Mouse (Mus musculus) brain, embryonic 14.5 days (tissue): Measurements from ENCODE around the gene Retreg1.

Experiments used
- CTCF ChIP-seq: fragments of 200-500 bp; IDR thresholded peaks from 2 replicates; pipeline ENCODE4 v1.5.1; 2012; ENCODE audit warnings: inconsistent platforms, mild to moderate bottlenecking, moderate library complexity, borderline replicate concordance; ENCODE audit not compliant: insufficient read depth, insufficient read length; ENCODE audit errors: extremely low read depth
- POLR2A ChIP-seq: fragments of 200-500 bp; IDR thresholded peaks from 2 replicates; pipeline ENCODE4 v1.6.1; 2012; ENCODE audit warnings: mild to moderate bottlenecking, inconsistent platforms, borderline replicate concordance; ENCODE audit not compliant: poor library complexity, insufficient read depth, insufficient read length, severe bottlenecking; ENCODE audit errors: extremely low read depth

GRCm38 (mm10) chr15:25909783-25910494, 67.0 kb downstream of the Retreg1 start:
- TF ChIP-seq POLR2A (no peak), CTCF (no peak)
